Mouse (Mus musculus): Measurements from ENCODE around the gene D430042O09Rik. TPM values are rescaled to one million over a fixed set of nuclear protein-coding genes. Genes with fewer than 3 reads are reported as not detected.

The D430042O09Rik gene
- polyA plus RNA-seq, 1 experiment from 2014 or later: 11.1 TPM

DNA sequence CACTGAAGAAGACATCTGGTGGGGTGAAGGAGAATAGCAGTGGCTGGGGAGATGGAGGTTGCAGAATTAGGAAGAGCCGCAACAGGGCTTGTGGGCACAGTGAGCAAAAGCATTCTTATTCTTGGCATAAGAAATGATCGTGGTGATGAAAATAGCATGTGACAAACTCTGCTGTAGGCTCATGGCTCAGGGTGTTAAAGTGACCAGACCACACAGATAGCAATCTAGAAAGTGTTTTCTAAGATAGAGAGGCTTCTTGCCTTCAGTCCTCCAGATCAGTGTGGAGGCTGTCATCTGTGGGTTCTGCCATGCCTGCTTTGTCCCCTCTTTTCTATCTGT lies 139.8 kb downstream of the D430042O09Rik start:
- peaks cover 7% of the 10 kb centered on the region; the same call in 1 of the 2 replicates for H3K36me3 ChIP-seq
- no peak overlapping the region for H3K4me3 ChIP-seq
- H3K9ac ChIP-seq: no peak overlapping the region
- no peaks in the 10 kb centered on the region for H3K9me3 ChIP-seq
- WGBS: 88% methylated on average over 2 of the region's 2 CpGs
- no peak overlapping the region for H3K4me2 ChIP-seq (replicated peaks)
- H3K27ac ChIP-seq: no peak overlapping the region
- no peaks in the 10 kb centered on the region for H3K27me3 ChIP-seq
- no peak for ATAC-seq (ENCODE audit: insufficient number of reproducible peaks, insufficient read depth, low FRiP score, low TSS enrichment)
- no peaks in the 10 kb centered on the region for H3K4me1 ChIP-seq

DNA sequence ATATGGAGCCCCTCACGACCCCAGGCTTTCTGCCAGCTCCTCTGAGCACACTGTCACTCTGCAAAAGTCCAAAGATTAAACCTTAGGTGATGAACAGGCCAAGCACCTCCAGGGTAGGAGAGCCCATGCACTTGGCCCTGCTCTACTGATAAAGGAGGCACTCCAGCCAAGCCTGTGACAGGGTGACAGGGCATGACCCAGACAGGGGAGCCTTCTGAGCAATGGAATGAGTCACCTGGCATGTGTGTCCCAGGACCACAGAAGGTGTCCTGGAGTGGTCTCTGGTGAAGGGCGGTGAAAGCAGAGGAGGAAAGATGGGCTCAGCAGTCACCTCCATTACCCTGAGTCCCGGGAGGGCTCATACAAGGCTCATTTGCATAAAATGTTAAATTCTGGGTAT lies 151.9 kb downstream of the D430042O09Rik start:
- Histone ChIP-seq H3K36me3 (0 out of 2 replicates have a peak, but pooled peaks cover 19% of the 10 kb centered on the region), H3K9me3 (no peaks in the 10 kb centered on the region), H3K4me1 (no peaks in the 10 kb centered on the region), H3K27ac (no peak overlapping the region), H3K4me2 (replicated peaks) (no peak overlapping the region), H3K27me3 (no peaks in the 10 kb centered on the region), H3K9ac (no peak overlapping the region), H3K4me3 (no peak overlapping the region)
- ATAC-seq (ENCODE audit: insufficient number of reproducible peaks, insufficient read depth, low FRiP score, low TSS enrichment): no peak
- 77% methylated on average over 3 of the region's 3 CpGs for WGBS

DNA sequence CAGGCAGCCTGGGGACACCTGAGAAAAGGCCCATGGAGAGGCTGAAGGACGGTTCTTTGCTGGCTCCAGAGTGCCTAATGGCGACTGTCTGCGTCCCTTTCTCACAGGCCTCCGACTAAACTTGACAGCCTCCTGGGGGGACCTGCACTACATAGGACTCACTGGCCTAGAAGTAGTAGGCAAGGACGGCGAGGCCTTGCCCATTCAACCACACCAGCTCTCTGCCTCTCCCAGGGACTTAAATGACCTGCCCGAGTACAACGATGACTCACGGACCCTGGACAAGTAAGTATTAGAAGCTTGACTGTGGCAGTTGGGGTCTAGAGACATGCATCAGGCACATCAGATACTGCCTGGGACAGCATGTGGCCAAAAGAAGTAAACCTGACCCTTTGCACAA lies 152.7 kb downstream of the D430042O09Rik start:
- WGBS: 89% methylated on average over 9 of the region's 9 CpGs
- H3K27ac ChIP-seq: no peak overlapping the region

DNA sequence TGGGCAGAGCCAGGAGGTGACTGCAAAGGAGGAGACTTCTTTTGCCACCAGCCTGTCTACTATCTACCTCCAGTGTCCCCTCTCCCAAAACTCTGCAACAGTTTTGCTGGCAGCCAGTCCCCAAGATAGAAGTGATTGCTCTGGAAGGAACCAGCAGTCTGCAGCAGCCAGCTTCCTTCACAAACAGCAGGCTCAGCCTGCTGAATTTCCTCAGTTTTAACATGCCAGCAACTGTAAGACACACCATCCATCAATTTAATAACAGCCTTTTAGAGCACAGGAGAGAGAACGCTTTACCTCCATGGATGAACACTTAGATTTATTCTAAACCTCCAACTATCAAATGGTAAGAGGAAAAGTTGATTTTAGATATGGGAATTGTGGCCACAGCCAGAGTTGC lies 156.3 kb downstream of the D430042O09Rik start:
- 80% methylated on average over 1 of the region's 1 CpGs for WGBS
- H3K27ac ChIP-seq: no peak overlapping the region

More for the DNA sequence above, 152.7 kb downstream of the D430042O09Rik start:
- H3K9me3 ChIP-seq: no peaks in the 10 kb centered on the region
- H3K4me2 ChIP-seq (replicated peaks): no peak overlapping the region
- H3K9ac ChIP-seq: no peak overlapping the region
- H3K4me3 ChIP-seq: no peak overlapping the region
- 0 out of 2 replicates have a peak, but pooled peaks cover 19% of the 10 kb centered on the region for H3K36me3 ChIP-seq
- no peak for ATAC-seq (ENCODE audit: insufficient number of reproducible peaks, insufficient read depth, low FRiP score, low TSS enrichment)
- H3K27me3 ChIP-seq: no peaks in the 10 kb centered on the region
- H3K4me1 ChIP-seq: no peaks in the 10 kb centered on the region

DNA sequence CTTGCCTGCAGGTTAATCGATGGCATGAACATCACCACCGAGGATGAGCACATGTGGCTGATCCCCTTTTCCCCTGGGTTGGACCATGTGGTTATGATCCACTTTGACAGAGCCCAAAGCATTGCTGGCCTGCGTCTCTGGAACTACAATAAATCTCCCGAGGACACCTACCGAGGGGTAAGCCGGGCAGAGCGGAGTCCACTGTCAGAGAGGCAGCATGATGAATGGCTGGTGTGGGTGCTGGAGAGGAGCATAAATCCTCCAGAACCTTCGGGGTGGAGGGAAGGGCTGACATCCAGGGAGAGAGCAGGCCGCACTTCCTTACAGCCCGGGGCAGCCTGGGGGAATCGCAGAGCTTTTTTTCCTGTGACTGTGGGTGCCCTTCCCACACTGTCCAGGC lies 157.5 kb downstream of the D430042O09Rik start:
- no peak overlapping the region for H3K27ac ChIP-seq
- no peak overlapping the region for H3K4me3 ChIP-seq
- ATAC-seq (ENCODE audit: insufficient number of reproducible peaks, insufficient read depth, low FRiP score, low TSS enrichment): no peak
- 70% methylated on average over 11 of the region's 11 CpGs for WGBS
- no peak overlapping the region for H3K9ac ChIP-seq
- H3K4me2 ChIP-seq (replicated peaks): no peak overlapping the region
- no peaks in the 10 kb centered on the region for H3K9me3 ChIP-seq
- 0 out of 2 replicates have a peak, but pooled peaks cover 8% of the 10 kb centered on the region for H3K36me3 ChIP-seq
- no peaks in the 10 kb centered on the region for H3K4me1 ChIP-seq
- H3K27me3 ChIP-seq: no peaks in the 10 kb centered on the region

More for the DNA sequence above, 156.3 kb downstream of the D430042O09Rik start:
- no peaks in the 10 kb centered on the region for H3K4me1 ChIP-seq
- no peaks in the 10 kb centered on the region for H3K9me3 ChIP-seq
- no peak overlapping the region for H3K4me3 ChIP-seq
- H3K4me2 ChIP-seq (replicated peaks): no peak overlapping the region
- H3K27me3 ChIP-seq: no peaks in the 10 kb centered on the region
- H3K36me3 ChIP-seq: 0 out of 2 replicates have a peak, but pooled peaks cover 11% of the 10 kb centered on the region
- ATAC-seq (ENCODE audit: insufficient number of reproducible peaks, insufficient read depth, low FRiP score, low TSS enrichment): no peak
- H3K9ac ChIP-seq: no peak overlapping the region

DNA sequence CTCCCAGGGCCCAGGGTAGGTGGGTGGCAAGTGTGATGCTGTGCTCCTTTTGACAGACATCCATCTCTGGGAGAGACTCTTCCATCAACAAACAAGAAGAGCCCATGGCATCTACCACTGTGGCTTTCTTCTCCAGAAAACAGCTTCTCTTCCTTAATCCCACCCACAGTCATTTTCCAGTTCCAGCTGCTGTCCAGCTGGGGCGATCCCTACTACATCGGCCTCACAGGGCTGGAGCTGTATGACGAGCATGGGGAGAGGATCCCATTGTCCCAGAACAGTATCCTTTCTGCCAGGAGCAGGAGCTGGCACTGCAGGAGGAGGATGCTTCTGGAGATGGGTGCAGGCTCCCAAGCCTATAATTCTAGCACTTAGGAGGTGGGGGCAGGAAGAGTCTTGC lies 160.9 kb downstream of the D430042O09Rik start:
- no peak overlapping the region for H3K27ac ChIP-seq
- H3K9ac ChIP-seq: no peak overlapping the region
- no peak overlapping the region for H3K4me2 ChIP-seq (replicated peaks)
- H3K9me3 ChIP-seq: no peaks in the 10 kb centered on the region
- H3K27me3 ChIP-seq: no peaks in the 10 kb centered on the region
- ATAC-seq (ENCODE audit: insufficient number of reproducible peaks, insufficient read depth, low FRiP score, low TSS enrichment): no peak
- WGBS: 79% methylated on average over 3 of the region's 3 CpGs
- peaks cover 13% of the 10 kb centered on the region for H3K4me1 ChIP-seq
- H3K36me3 ChIP-seq: no peaks in the 10 kb centered on the region; the same call in 1 of the 2 replicates
- H3K4me3 ChIP-seq: no peak overlapping the region

DNA sequence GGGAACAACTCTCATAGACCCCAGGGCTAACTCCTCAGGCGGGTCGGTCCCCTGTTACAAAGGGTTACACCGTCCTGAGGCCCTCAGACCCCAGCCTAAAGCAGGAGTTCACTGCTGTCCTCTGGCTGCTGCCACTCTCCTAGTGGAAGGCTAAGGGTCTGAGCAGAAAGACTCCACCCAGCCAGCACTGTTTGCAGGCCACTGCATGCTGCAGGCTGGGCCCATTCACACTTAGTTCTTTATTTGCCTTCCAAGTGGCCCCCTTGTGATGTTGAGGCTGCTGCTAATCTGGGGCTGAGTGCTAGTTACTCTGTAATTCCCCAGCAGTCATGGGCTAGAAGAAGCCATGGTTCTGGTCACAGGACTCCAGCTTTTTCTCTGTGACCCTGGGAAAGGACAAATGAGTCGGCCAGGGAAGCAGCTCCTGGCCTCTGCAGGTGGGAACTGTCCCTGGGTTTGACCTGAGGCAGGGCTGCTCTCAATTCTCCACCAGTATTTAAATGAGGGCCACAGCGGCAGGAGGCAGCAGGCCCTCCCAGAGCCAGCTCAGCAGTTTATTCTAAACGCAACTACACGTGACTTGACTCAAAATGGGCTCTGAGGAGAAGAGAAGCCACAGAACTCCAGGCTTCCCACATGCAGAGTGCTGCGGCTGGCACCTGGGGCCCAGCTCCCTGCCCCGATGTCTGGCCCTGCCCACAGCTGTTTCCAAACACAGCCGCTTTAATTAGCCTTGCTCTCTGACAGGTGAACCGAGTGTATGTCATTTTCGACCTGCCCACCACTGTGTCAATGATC lies 163.9 kb downstream of the D430042O09Rik start:
- 26% methylated on average over 12 of the region's 12 CpGs for WGBS
- H3K9me3 ChIP-seq: no peaks in the 10 kb centered on the region
- H3K4me3 ChIP-seq: no peak overlapping the region
- no peaks in the 10 kb centered on the region for H3K27me3 ChIP-seq
- H3K4me1 ChIP-seq: peaks cover 13% of the 10 kb centered on the region
- no peaks in the 10 kb centered on the region; the same call in 1 of the 2 replicates for H3K36me3 ChIP-seq
- ATAC-seq (ENCODE audit: insufficient number of reproducible peaks, insufficient read depth, low FRiP score, low TSS enrichment): no peak
- H3K27ac ChIP-seq: no peak overlapping the region
- no peak overlapping the region; the same call in 1 of the 2 replicates for H3K9ac ChIP-seq
- no peak overlapping the region for H3K4me2 ChIP-seq (replicated peaks)

DNA sequence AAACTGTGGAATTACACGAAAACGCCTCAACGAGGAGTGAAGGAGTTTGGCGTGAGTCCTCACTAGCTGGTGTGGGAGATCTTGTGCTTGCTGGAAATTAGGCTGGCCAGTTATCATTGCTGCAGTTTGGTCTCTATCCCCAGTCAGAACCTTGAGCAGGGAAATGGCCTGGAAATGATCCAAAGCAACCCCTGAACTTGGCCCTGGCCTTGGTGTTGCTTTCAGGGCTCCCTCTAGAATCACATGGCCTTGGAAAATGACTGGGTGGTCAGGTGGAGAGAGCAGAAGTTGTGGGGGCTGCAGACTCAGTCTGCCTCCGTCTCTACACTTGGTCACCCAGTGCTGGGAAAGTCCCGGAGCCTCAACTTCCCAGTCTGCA lies 164.5 kb downstream of the D430042O09Rik start:
- Histone ChIP-seq H3K9me3 (no peaks in the 10 kb centered on the region), H3K27ac (no peak overlapping the region), H3K36me3 (no peaks in the 10 kb centered on the region; the same call in 1 of the 2 replicates), H3K4me3 (no peak overlapping the region), H3K4me1 (peaks cover 13% of the 10 kb centered on the region), H3K27me3 (no peaks in the 10 kb centered on the region), H3K9ac (no peak overlapping the region), H3K4me2 (replicated peaks) (no peak overlapping the region)
- WGBS: 54% methylated on average over 6 of the region's 6 CpGs
- no peak for ATAC-seq (ENCODE audit: insufficient number of reproducible peaks, insufficient read depth, low FRiP score, low TSS enrichment)

DNA sequence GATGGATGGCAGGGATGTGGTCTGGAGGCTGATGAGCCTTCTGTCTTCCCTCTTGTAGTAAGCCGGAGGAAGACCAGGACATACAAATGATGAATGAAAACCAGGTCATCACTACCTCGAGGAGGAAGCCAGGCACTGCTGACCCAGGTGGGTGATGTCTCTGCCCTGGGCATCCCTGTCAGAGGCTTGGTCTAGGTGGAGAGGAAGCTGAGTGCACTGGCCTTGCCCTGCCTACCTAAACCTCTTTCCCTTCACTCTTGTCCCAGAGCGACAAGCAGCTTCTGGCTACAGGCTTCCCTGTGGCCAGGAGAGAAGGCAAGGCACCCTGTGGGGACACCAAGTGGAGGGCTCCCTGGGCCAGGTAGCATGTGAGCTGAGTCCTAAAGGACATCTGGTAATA lies 165.2 kb downstream of the D430042O09Rik start:
- no peaks in the 10 kb centered on the region for H3K27me3 ChIP-seq
- no peaks in the 10 kb centered on the region for H3K9me3 ChIP-seq
- H3K4me2 ChIP-seq (replicated peaks): no peak overlapping the region
- WGBS: 93% methylated on average over 3 of the region's 3 CpGs
- no peaks in the 10 kb centered on the region; the same call in 1 of the 2 replicates for H3K36me3 ChIP-seq
- peaks cover 13% of the 10 kb centered on the region for H3K4me1 ChIP-seq
- no peak overlapping the region for H3K9ac ChIP-seq
- H3K27ac ChIP-seq: no peak overlapping the region
- H3K4me3 ChIP-seq: no peak overlapping the region
- no peak for ATAC-seq (ENCODE audit: insufficient number of reproducible peaks, insufficient read depth, low FRiP score, low TSS enrichment)

DNA sequence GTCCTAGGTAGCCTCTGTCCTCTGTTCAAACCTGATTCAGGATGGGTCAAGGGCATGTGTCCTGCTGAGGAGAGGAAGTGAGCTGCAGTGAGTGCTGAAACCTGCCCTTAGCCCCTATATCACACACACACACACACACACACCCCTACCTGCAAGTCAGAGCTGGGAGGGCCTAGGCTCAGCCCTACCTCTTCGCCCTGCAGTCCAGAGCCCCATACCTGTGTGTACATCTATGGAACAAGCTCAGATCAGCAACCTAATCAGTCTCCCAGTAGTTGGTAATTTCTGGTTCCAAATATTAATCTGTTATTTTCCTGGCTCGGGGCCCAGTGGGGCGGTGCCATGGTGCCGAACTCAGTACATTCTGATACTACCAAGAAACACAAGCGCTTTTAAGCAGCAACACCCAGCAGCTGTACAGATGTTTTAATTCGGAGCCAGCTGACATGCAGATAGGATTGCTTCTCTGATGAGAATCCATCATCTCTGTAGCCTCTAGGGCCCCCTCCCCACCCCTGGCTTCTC lies 166.3 kb downstream of the D430042O09Rik start:
- WGBS: 85% methylated on average over 6 of the region's 6 CpGs
- H3K36me3 ChIP-seq: no peaks in the 10 kb centered on the region; the same call in 1 of the 2 replicates
- H3K27ac ChIP-seq: no peak overlapping the region
- no peaks in the 10 kb centered on the region for H3K27me3 ChIP-seq
- H3K9ac ChIP-seq: no peak overlapping the region
- no peak overlapping the region for H3K4me3 ChIP-seq
- peaks cover 13% of the 10 kb centered on the region for H3K4me1 ChIP-seq
- no peaks in the 10 kb centered on the region for H3K9me3 ChIP-seq
- H3K4me2 ChIP-seq (replicated peaks): no peak overlapping the region
- ATAC-seq (ENCODE audit: insufficient number of reproducible peaks, insufficient read depth, low FRiP score, low TSS enrichment): no peak

DNA sequence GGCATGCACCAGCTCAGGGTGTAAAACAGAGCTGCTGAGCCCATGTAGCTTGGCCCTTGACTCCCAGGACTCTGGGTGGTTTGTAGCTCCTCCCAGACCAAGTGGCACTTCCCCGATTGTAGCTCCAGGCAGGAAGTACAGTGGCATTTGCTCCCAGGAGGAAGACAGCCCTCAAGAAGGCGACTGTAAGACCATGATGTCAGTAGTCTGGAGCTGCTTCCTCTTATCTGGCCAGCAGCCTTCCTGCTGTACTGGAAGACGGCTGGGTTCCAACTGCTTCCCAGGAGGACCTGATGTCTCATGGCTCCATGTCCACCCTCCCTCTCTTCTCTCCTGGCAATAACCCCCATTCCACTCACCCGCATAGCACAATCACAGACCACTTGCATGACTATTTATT lies 170.4 kb downstream of the D430042O09Rik start:
- WGBS: 59% methylated on average over 4 of the region's 4 CpGs
- no peak overlapping the region for H3K4me2 ChIP-seq (replicated peaks)
- H3K4me1 ChIP-seq: 0 out of 2 replicates have a peak, but pooled peaks cover 2% of the 10 kb centered on the region
- no peak overlapping the region for H3K9ac ChIP-seq
- no peak overlapping the region for H3K27ac ChIP-seq
- no peaks in the 10 kb centered on the region for H3K27me3 ChIP-seq
- no peak for ATAC-seq (ENCODE audit: insufficient number of reproducible peaks, insufficient read depth, low FRiP score, low TSS enrichment)
- H3K36me3 ChIP-seq: no peaks in the 10 kb centered on the region
- no peak overlapping the region for H3K4me3 ChIP-seq
- no peaks in the 10 kb centered on the region for H3K9me3 ChIP-seq

DNA sequence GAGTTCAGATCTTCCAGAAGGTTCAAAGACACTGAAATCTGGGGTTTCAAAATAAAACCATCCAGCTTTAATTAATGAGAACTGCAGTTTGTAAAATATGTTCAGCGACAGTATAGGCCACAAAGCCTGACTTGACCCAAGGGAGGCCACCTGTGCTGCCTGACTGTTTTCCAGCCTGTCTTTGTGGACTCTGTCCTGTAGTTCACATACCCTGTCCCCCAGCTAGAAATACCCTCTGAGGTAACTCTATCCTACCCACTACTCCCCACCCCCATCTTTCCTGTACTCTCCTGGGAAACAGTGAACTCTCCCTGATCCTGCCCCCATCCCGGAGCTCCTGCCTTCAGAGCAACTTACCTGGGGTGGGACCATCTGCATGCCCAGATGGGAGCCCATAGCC lies 175.5 kb downstream of the D430042O09Rik start:
- no peak overlapping the region for H3K4me2 ChIP-seq (replicated peaks)
- no peaks in the 10 kb centered on the region for H3K27me3 ChIP-seq
- ATAC-seq (ENCODE audit: insufficient number of reproducible peaks, insufficient read depth, low FRiP score, low TSS enrichment): no peak
- no peaks in the 10 kb centered on the region for H3K36me3 ChIP-seq
- 42% methylated on average over 2 of the region's 2 CpGs for WGBS
- H3K27ac ChIP-seq: no peak overlapping the region
- H3K9ac ChIP-seq: no peak overlapping the region
- no peaks in the 10 kb centered on the region for H3K9me3 ChIP-seq
- no peak overlapping the region for H3K4me3 ChIP-seq
- H3K4me1 ChIP-seq: peaks cover 13% of the 10 kb centered on the region; the same call in 1 of the 2 replicates
